Mouse (Mus musculus): ENCODE data around the gene Clasp2. TPM values are rescaled to one million over a fixed set of nuclear protein-coding genes. Genes with fewer than 3 reads are reported as not detected.

Clasp2 gene
- polyA plus RNA-seq, 1 experiment from 2014 or later: 111 TPM

- Histone ChIP-seq H3K9ac (no peak overlapping the region), H3K27me3 (no peaks in the 10 kb centered on the region), H3K4me2 (no peak overlapping the region), H3K9me3 (no peaks in the 10 kb centered on the region), H3K4me1 (replicated peaks) (peaks cover 12% of the 10 kb centered on the region), H3K27ac (replicated peaks) (no peak overlapping the region), H3K4me3 (no peak overlapping the region), H3K36me3 (peaks cover 15% of the 10 kb centered on the region)
- no peak for ATAC-seq (ENCODE audit: low read depth)
- 91% methylated on average over 3 of the region's 3 CpGs for WGBS
Measured at GRCm38 (mm10) chr9:113941103-113941805, 200.0 kb downstream of the Clasp2 start.

GRCm38 (mm10) chr9:113943372-113943771 is 202.1 kb downstream of the Clasp2 start:
- Histone ChIP-seq H3K27ac (replicated peaks) (no peak overlapping the region), H3K36me3 (peaks cover 32% of the 10 kb centered on the region), H3K4me1 (replicated peaks) (peaks cover 10% of the 10 kb centered on the region), H3K4me2 (no peak overlapping the region), H3K9ac (no peak overlapping the region), H3K4me3 (no peak overlapping the region), H3K27me3 (no peaks in the 10 kb centered on the region), H3K9me3 (no peaks in the 10 kb centered on the region)
- 96% methylated on average over 1 of the region's 1 CpGs for WGBS
- ATAC-seq (ENCODE audit: low read depth): no peak

- WGBS: 94% methylated on average over 1 of the region's 1 CpGs
- H3K4me3 ChIP-seq: no peak overlapping the region
- no peaks in the 10 kb centered on the region for H3K9me3 ChIP-seq
- H3K9ac ChIP-seq: no peak overlapping the region
- no peak overlapping the region for H3K27ac ChIP-seq (replicated peaks)
- H3K4me1 ChIP-seq (replicated peaks): no peaks in the 10 kb centered on the region
- H3K4me2 ChIP-seq: no peak overlapping the region
- no peak for ATAC-seq (ENCODE audit: low read depth)
- H3K36me3 ChIP-seq: peaks cover 38% of the 10 kb centered on the region
- no peaks in the 10 kb centered on the region for H3K27me3 ChIP-seq
Measured at GRCm38 (mm10) chr9:113947216-113947615, 205.9 kb downstream of the Clasp2 start.

GRCm38 (mm10) chr9:113957777-113958176 is 216.5 kb downstream of the Clasp2 start:
- no peak overlapping the region for H3K4me3 ChIP-seq
- ATAC-seq (ENCODE audit: low read depth): no peak
- no peaks in the 10 kb centered on the region for H3K4me1 ChIP-seq (replicated peaks)
- no peak overlapping the region for H3K9ac ChIP-seq
- no peak overlapping the region for H3K27ac ChIP-seq (replicated peaks)
- no peaks in the 10 kb centered on the region for H3K27me3 ChIP-seq
- WGBS: 98% methylated on average over 4 of the region's 4 CpGs
- H3K4me2 ChIP-seq: no peak overlapping the region
- H3K36me3 ChIP-seq: peaks cover 71% of the 10 kb centered on the region
- no peaks in the 10 kb centered on the region for H3K9me3 ChIP-seq

- no peaks in the 10 kb centered on the region for H3K4me1 ChIP-seq (replicated peaks)
- H3K27ac ChIP-seq (replicated peaks): no peak overlapping the region
- ATAC-seq (ENCODE audit: low read depth): no peak
- H3K9me3 ChIP-seq: no peaks in the 10 kb centered on the region
- no peaks in the 10 kb centered on the region for H3K27me3 ChIP-seq
- H3K36me3 ChIP-seq: peaks cover 91% of the 10 kb centered on the region
- no peak overlapping the region for H3K4me2 ChIP-seq
- H3K9ac ChIP-seq: no peak overlapping the region
- no peak overlapping the region for H3K4me3 ChIP-seq
Measured at GRCm38 (mm10) chr9:113963718-113964117, 222.4 kb downstream of the Clasp2 start.

- no peaks in the 10 kb centered on the region for H3K4me1 ChIP-seq (replicated peaks)
- H3K9me3 ChIP-seq: no peaks in the 10 kb centered on the region
- H3K4me2 ChIP-seq: no peak overlapping the region
- H3K9ac ChIP-seq: no peak overlapping the region
- no peak overlapping the region for H3K27ac ChIP-seq (replicated peaks)
- WGBS: 97% methylated on average over 8 of the region's 8 CpGs
- H3K4me3 ChIP-seq: no peak overlapping the region
- ATAC-seq (ENCODE audit: low read depth): no peak
- H3K36me3 ChIP-seq: peaks cover 91% of the 10 kb centered on the region
- H3K27me3 ChIP-seq: no peaks in the 10 kb centered on the region
Measured at GRCm38 (mm10) chr9:113964415-113964814, 223.1 kb downstream of the Clasp2 start.

- Histone ChIP-seq H3K27me3 (no peaks in the 10 kb centered on the region), H3K9ac (no peak overlapping the region), H3K36me3 (peaks cover 94% of the 10 kb centered on the region), H3K9me3 (no peaks in the 10 kb centered on the region), H3K27ac (replicated peaks) (no peak overlapping the region), H3K4me3 (no peak overlapping the region), H3K4me1 (replicated peaks) (no peaks in the 10 kb centered on the region), H3K4me2 (no peak overlapping the region)
- no peak for ATAC-seq (ENCODE audit: low read depth)
- WGBS: 97% methylated on average over 4 of the region's 4 CpGs
Measured at GRCm38 (mm10) chr9:113966838-113967237, 225.6 kb downstream of the Clasp2 start.

GRCm38 (mm10) chr9:113968967-113969366 is 227.7 kb downstream of the Clasp2 start:
- H3K36me3 ChIP-seq: peaks cover 92% of the 10 kb centered on the region
- H3K4me3 ChIP-seq: no peak overlapping the region
- ATAC-seq (ENCODE audit: low read depth): no peak
- H3K9me3 ChIP-seq: no peaks in the 10 kb centered on the region
- no peak overlapping the region for H3K4me2 ChIP-seq
- WGBS: 92% methylated on average over 7 of the region's 7 CpGs
- no peak overlapping the region for H3K27ac ChIP-seq (replicated peaks)
- H3K4me1 ChIP-seq (replicated peaks): no peaks in the 10 kb centered on the region
- no peaks in the 10 kb centered on the region for H3K27me3 ChIP-seq
- no peak overlapping the region for H3K9ac ChIP-seq

Other genes starting within 250 kb of the Clasp2 start
- gene Pdcd6ip, start 33.2 kb upstream of the Clasp2 start, polyA plus RNA-seq (2015; fragmentation: Nextera tagmentation; extraction: Ambion mirVana): 40.8 and 49.3 TPM in 2 replicates
- gene Ubp1, start 189.5 kb downstream of the Clasp2 start, polyA plus RNA-seq (2015; fragmentation: Nextera tagmentation; extraction: Ambion mirVana): 33.6 and 34.0 TPM in 2 replicates

Data from neural tube, embryonic 13.5 days (tissue).